Mouse (Mus musculus) testis, postnatal 10 days (tissue): ENCODE data around the gene Btbd6.
A peak's percentile ranks its signal among the peaks of the same experiment; 100 is the strongest.

Experiments used
- DNase-seq: peaks from one replicate; pipeline ENCODE4 v3.0.0; 2021; ENCODE audit warnings: low spot score

Gene Btbd6

GRCm38 (mm10) chr12:113012443-113012842, 36.2 kb downstream of the Btbd6 start:
- DNase-seq: no peak

GRCm38 (mm10) chr12:113013021-113013491, 36.8 kb downstream of the Btbd6 start:
- DNase-seq: no peak

GRCm38 (mm10) chr12:113013604-113014558, 37.6 kb downstream of the Btbd6 start, which contains the start of gene Pacs2:
Gene Pacs2, plus strand, starts transcription at chr12:113014508.
- DNase-seq: peak; percentile 98

GRCm38 (mm10) chr12:113014561-113015556, 38.6 kb downstream of the Btbd6 start:
- DNase-seq: peak; percentile 66

GRCm38 (mm10) chr12:113015956-113016355, 39.7 kb downstream of the Btbd6 start:
- no peak for DNase-seq

- DNase-seq: no peak
Measured at GRCm38 (mm10) chr12:113016976-113017375, 40.7 kb downstream of the Btbd6 start.

GRCm38 (mm10) chr12:113017429-113017984, 41.2 kb downstream of the Btbd6 start:
- DNase-seq: no peak

GRCm38 (mm10) chr12:113018763-113019162, 42.5 kb downstream of the Btbd6 start:
- DNase-seq: no peak

GRCm38 (mm10) chr12:113021488-113021887, 45.2 kb downstream of the Btbd6 start:
- no peak for DNase-seq

- no peak for DNase-seq
Measured at GRCm38 (mm10) chr12:113023082-113023481, 46.8 kb downstream of the Btbd6 start.

GRCm38 (mm10) chr12:113026557-113026956, 50.3 kb downstream of the Btbd6 start:
- no peak for DNase-seq

- no peak for DNase-seq
Measured at GRCm38 (mm10) chr12:113027495-113027894, 51.2 kb downstream of the Btbd6 start.

GRCm38 (mm10) chr12:113028067-113028466, 51.8 kb downstream of the Btbd6 start:
- DNase-seq: no peak
